Mouse (Mus musculus) cerebellum, adult 9-10 months (tissue): ENCODE data around the gene Eci2.
"Not testable (repeated sequence)": the region's sequence is repeated elsewhere in the genome, so short reads cannot be mapped to it uniquely, and the experiment has no call there.

ENCODE experiments used
- DNase-seq: peaks from one replicate; pipeline ENCODE4 v3.0.0; 2022

The Eci2 gene

GRCm38 (mm10) chr13:34991581-34992273 is 35.2 kb downstream of the Eci2 start:
- DNase-seq = no peak

DNA sequence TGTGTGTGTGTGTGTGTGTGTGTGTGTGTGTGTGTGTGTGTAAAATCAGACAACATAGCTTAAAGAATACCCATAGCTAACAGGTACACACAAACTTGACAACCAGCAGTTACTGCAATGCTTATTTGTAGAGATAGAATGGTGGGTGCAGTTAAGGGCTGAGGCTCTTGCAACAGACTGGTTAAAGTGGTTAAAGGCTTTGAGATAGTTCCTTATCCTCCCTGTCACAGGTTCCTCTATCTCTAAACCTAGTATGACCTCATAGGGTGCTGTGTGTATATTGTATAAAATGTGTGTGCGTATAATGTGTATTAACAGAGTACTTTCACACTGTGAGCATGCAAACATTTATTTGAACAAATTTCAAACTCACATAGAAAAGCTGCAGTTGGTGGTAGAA is 43.4 kb downstream of the Eci2 start:
- not testable (repeated sequence) for DNase-seq

GRCm38 (mm10) chr13:34978635-34979034 is 48.3 kb downstream of the Eci2 start:
- DNase-seq = not testable (repeated sequence)

GRCm38 (mm10) chr13:34977410-34977809 is 49.5 kb downstream of the Eci2 start:
- DNase-seq = no peak

DNA sequence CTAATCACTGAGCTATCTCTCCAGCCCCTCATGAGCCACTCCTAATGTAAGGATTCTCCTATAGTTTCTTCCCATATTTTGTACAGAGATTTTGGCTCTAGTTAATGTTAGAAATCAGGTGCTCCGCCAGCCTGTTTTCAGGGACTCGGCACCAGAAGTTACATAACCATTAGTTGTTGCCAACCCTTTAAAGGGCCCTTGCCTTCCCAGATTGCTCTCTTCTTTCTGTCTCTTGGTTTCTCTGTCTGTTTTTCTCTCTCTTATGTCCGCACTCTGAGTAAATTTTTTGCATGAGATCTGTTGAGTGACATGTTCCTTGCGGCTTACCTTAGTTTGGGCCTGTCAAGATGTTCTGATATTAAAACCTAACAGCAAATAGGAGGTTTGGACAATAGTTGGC is 50.8 kb downstream of the Eci2 start:
- DNase-seq = no peak

GRCm38 (mm10) chr13:34973770-34974169 is 53.1 kb downstream of the Eci2 start:
- DNase-seq = no peak

- peak; percentile 13 for DNase-seq
Measured at GRCm38 (mm10) chr13:34973149-34973548, 53.7 kb downstream of the Eci2 start.

- DNase-seq = not testable (repeated sequence)
Measured at GRCm38 (mm10) chr13:34972456-34972855, 54.4 kb downstream of the Eci2 start.

DNA sequence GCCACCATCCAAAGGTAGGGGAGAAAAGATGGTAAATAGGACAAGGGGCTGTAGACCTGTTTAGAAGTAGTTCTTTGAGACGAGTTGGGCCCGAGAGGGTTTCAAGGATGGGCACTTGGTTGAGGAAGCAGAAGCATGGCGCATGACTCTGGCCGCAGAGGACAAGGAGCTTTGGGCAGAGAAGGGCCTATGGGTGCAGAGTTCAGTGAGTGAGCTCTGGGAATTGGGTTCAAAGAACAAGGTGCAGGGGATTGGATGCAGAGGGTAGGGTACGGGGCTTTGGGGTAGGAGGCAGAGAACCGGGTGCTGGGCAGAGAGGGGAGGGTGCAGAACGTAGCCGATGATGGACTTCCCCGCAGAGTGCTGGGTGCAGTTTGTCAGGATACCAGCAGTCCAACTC is 61.2 kb downstream of the Eci2 start:
- DNase-seq = not testable (repeated sequence)

DNA sequence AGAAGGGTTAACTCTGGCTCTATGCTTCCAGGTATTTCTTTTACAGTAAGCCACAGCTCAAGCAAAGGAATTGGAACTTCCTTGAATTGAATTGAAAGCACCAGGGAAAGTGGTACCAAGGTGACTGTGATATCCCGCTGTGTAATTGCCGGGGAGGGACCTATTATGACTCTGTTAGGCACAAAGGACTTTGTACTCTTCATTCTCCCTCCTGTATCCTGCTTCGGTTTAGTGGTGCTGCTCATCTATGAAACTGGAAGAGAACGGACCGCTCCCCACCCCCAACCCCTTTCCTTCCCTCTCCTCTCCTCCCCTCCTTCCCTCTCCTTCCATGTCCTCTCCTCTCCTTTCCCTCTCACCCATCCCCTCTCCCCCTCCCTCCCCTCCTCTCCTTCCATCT is 62.0 kb downstream of the Eci2 start:
- no peak for DNase-seq

- DNase-seq = no peak
Measured at GRCm38 (mm10) chr13:34964419-34964818, 62.5 kb downstream of the Eci2 start.

DNA sequence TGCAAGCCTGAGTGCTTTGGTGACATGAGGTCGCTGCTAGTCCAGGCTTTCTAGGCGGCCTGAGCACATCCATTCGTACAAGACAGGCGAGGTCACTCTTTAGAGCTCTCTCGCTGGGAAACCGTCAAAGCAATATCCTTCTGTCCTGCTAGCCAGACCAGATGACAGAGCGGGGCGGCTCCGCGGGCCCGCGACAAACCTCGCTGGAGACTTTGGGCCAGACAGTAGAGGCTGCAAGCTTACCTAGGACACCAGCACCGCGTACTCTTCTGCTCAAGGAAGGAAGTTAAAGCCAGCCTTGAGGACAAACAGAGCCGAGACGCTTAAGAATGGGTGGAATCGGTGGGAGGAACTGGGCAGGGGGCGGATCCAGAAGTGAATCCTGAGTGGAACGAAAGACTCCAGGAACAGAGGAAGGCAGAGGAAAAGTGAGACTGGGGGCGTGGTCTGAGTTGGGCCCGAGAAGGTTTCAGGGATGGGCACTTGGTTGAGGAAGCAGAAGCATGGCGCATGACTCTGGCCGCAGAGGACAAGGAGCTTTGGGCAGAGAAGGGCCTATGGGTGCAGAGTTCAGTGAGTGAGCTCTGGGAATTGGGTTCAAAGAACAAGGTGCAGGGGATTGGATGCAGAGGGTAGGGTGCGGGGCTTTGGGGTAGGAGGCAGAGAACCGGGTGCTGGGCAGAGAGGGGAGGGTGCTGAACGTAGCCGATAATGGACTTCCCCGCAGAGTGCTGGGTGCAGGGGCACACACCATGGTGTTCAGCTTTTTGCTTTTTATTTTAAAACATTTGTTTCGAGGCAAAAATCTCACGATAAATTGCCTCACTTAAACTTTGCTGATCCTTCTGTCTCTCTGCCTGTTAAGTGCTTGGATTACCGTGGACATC is 63.1 kb downstream of the Eci2 start, which contains the start of gene Eci3:
Gene Eci3 (minus strand): TSS at position 300 of the 887 bp plus-strand sequence.
- no peak for DNase-seq

- no peak for DNase-seq
Measured at GRCm38 (mm10) chr13:34960996-34961770, 65.7 kb downstream of the Eci2 start.

DNA sequence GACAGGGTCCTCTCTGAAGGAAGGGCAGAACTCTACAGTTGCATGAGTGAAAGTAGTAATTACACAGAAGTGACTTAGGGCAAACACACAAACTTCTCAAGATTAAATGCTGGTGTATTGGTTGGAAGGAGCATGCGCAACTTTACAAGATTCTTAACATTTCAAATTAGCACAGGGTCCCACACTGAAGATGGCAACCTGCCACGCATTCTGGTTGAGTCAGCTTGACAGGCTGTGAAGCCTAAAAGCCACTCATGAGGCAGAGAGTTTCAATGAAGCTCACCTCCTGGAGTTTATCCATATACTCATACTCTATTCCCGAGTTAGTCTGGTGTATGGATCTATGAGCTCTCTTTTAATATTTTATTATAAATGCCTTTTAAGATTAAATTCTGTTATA is 68.7 kb downstream of the Eci2 start:
- DNase-seq = not testable (repeated sequence)

DNA sequence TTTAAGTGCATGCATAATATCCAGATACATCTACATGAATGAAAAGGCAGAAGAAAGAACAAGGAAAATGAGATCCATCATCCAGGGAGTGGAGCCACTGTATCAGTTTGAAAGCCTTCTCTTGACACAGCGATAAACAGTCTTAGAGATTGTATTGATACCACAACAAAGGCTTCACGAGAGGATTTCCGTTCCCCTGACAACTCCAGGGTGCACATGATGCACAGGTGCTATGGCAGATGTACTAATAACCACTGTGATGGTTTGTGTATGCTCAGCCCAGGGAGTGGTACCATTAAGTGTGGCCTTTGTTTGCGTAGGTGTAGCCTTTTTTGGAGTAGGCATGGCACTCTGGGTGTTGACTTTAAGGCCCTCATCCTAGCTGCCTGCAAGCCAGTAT is 70.0 kb downstream of the Eci2 start:
- no peak for DNase-seq

DNA sequence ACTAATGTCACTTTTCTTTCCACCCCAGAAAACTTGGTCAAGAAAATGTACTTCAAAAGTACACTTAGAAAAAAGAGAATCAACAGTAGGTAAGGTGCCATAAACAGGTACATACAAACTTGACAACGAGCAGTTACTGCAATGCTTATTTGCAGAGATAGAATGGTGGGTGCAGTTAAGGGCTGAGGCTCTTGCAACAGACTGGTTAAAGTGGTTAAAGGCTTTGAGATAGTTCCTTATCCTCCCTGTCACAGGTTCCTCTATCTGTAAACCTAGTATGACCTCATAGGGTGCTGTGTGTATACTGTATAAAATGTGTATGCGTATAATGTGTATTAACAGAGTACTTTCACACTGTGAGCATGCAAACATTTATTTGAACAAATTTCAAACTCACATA is 75.5 kb downstream of the Eci2 start:
- DNase-seq = not testable (repeated sequence)

GRCm38 (mm10) chr13:34942370-34942769 is 84.5 kb downstream of the Eci2 start:
- no peak for DNase-seq

DNA sequence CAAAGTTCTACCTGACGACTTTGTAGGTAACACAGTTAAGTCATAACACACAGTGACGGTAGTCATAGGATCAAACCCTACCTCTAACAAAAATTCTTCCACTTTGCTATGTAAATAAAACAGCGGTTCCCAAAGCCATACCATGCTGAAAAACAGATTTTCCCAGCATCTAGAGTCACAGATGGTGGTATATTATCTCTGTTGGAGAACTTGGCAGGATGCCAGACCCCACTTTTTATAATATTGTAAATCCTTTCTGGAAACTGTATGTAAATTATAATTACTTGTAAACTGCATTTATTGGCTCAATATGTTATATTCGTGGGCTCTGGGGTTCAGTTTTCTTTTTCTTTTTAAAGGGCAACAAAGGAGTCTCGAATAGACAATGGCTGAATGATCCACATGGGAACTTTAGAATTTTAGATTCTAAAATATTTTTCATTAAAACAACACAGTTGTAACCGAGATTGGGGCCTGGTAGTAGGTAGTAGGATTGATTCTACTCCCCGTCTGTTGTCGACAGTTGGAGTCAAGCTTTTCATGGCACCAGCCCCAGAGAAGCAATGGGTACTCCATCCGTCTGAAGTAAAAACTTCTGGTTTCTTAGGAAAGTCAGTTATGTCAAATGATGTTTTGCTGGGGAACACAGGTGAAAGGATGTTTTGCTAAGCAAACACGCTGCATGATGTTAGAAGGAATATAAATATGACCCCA is 91.8 kb downstream of the Eci2 start:
- no peak for DNase-seq
